Mouse (Mus musculus) G1E (cell line): Measurements from ENCODE around the gene Focad.

ENCODE experiments used
- CTCF ChIP-seq: IDR thresholded peaks from 2 replicates; pipeline ENCODE4 v1.5.1; 2012; ENCODE audit warnings: low read depth, low read length, inconsistent platforms, mixed read lengths
- GATA1 ChIP-seq: IDR thresholded peaks from 2 replicates; pipeline ENCODE4 v1.6.1; 2012; ENCODE audit warnings: borderline replicate concordance, low read length, inconsistent platforms, mixed read lengths
- GATA2 ChIP-seq: IDR thresholded peaks from 2 replicates; pipeline ENCODE4 v1.6.1; 2012; ENCODE audit warnings: low read depth, low read length, inconsistent platforms, borderline replicate concordance
- POLR2AphosphoS5 ChIP-seq: IDR thresholded peaks from 2 replicates; pipeline ENCODE4 v1.6.1; 2012; ENCODE audit warnings: low read depth, low read length, inconsistent platforms; ENCODE audit not compliant: insufficient replicate concordance
- TAL1 ChIP-seq: conservative IDR thresholded peaks from 2 replicates; pipeline ENCODE4 v1.6.1; 2012; ENCODE audit warnings: low read depth, low read length, inconsistent platforms, mixed read lengths

DNA sequence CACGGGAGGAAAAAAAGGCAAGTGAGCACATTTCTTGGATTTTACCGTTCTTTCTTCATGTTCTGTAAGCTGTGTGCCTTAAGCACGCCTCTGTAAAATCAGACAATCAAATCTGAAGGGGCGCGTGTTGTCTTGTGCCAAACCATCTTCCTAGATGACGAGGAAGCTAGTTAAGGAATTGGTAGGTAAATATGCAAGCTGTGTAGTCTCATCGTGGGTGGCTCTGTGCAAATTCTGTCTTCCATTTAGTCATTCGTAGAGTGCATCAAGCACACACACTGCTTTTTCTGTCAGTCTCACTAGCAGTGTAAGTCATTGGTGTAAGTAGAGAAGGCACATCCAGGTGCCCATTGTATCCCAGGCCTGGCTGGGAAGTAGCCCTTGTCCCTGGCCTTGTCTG is 276.4 kb downstream of the Focad start:
- TF ChIP-seq GATA2 (no peak), CTCF (no peak), POLR2AphosphoS5 (no peak), TAL1 (no peak), GATA1 (no peak)
